Mouse (Mus musculus): ENCODE data around the gene Agbl4. TPM values are rescaled to one million over a fixed set of nuclear protein-coding genes. Genes with fewer than 3 reads are reported as not detected.

The Agbl4 gene
- polyA plus RNA-seq, 1 experiment from 2014 or later = 3.4 TPM

GRCm38 (mm10) chr4:111378071-111378470 is 980.6 kb downstream of the Agbl4 start:
- Histone ChIP-seq H3K4me3 (ENCODE audit: low read depth, low read length) (no peak overlapping the region), H3K27ac (ENCODE audit: low read depth, low read length) (no peak overlapping the region), H3K36me3 (ENCODE audit: control insufficient read depth, insufficient read depth, low read length) (no peaks in the 10 kb centered on the region), H3K4me1 (ENCODE audit: control insufficient read depth, insufficient read depth, low read length) (no peaks in the 10 kb centered on the region), H3K27me3 (ENCODE audit: control insufficient read depth, insufficient read depth, low read length) (no peaks in the 10 kb centered on the region), H3K9me3 (ENCODE audit: control insufficient read depth, low read length) (no peaks in the 10 kb centered on the region), H3K4me2 (ENCODE audit: low read depth, low read length) (no peak overlapping the region), H3K9ac (replicated peaks; ENCODE audit: low read depth, low read length) (no peak overlapping the region)
- WGBS = 91% methylated on average over 3 of the region's 3 CpGs
- ATAC-seq (ENCODE audit: low read depth) = no peak

- WGBS = 87% methylated on average over 2 of the region's 2 CpGs
- H3K9me3 ChIP-seq (ENCODE audit: control insufficient read depth, low read length) = no peaks in the 10 kb centered on the region
- H3K9ac ChIP-seq (replicated peaks; ENCODE audit: low read depth, low read length) = no peak overlapping the region
- no peak overlapping the region for H3K27ac ChIP-seq (ENCODE audit: low read depth, low read length)
- H3K4me3 ChIP-seq (ENCODE audit: low read depth, low read length) = no peak overlapping the region
- H3K36me3 ChIP-seq (ENCODE audit: control insufficient read depth, insufficient read depth, low read length) = no peaks in the 10 kb centered on the region
- no peak overlapping the region for H3K4me2 ChIP-seq (ENCODE audit: low read depth, low read length)
- ATAC-seq (ENCODE audit: low read depth) = no peak
- H3K4me1 ChIP-seq (ENCODE audit: control insufficient read depth, insufficient read depth, low read length) = no peaks in the 10 kb centered on the region
- H3K27me3 ChIP-seq (ENCODE audit: control insufficient read depth, insufficient read depth, low read length) = no peaks in the 10 kb centered on the region
Measured at GRCm38 (mm10) chr4:111383101-111383500, 985.6 kb downstream of the Agbl4 start.

- no peak for ATAC-seq (ENCODE audit: low read depth)
- Histone ChIP-seq H3K9ac (replicated peaks; ENCODE audit: low read depth, low read length) (no peak overlapping the region), H3K27me3 (ENCODE audit: control insufficient read depth, insufficient read depth, low read length) (no peaks in the 10 kb centered on the region), H3K4me1 (ENCODE audit: control insufficient read depth, insufficient read depth, low read length) (no peaks in the 10 kb centered on the region), H3K36me3 (ENCODE audit: control insufficient read depth, insufficient read depth, low read length) (no peaks in the 10 kb centered on the region), H3K27ac (ENCODE audit: low read depth, low read length) (no peak overlapping the region), H3K9me3 (ENCODE audit: control insufficient read depth, low read length) (no peaks in the 10 kb centered on the region), H3K4me2 (ENCODE audit: low read depth, low read length) (no peak overlapping the region), H3K4me3 (ENCODE audit: low read depth, low read length) (no peak overlapping the region)
Measured at GRCm38 (mm10) chr4:111390736-111391135, 993.3 kb downstream of the Agbl4 start.

- Histone ChIP-seq H3K9me3 (ENCODE audit: control insufficient read depth, low read length) (no peaks in the 10 kb centered on the region), H3K4me2 (ENCODE audit: low read depth, low read length) (no peak overlapping the region)
- no peak for ATAC-seq (ENCODE audit: low read depth)
Measured at GRCm38 (mm10) chr4:111399784-111400183, 1002.3 kb downstream of the Agbl4 start.

GRCm38 (mm10) chr4:111400676-111401075 is 1003.2 kb downstream of the Agbl4 start:
- Histone ChIP-seq H3K27me3 (ENCODE audit: control insufficient read depth, insufficient read depth, low read length) (no peaks in the 10 kb centered on the region), H3K36me3 (ENCODE audit: control insufficient read depth, insufficient read depth, low read length) (no peaks in the 10 kb centered on the region), H3K4me1 (ENCODE audit: control insufficient read depth, insufficient read depth, low read length) (no peaks in the 10 kb centered on the region), H3K4me3 (ENCODE audit: low read depth, low read length) (no peak overlapping the region), H3K9ac (replicated peaks; ENCODE audit: low read depth, low read length) (no peak overlapping the region), H3K9me3 (ENCODE audit: control insufficient read depth, low read length) (no peaks in the 10 kb centered on the region), H3K27ac (ENCODE audit: low read depth, low read length) (no peak overlapping the region), H3K4me2 (ENCODE audit: low read depth, low read length) (no peak overlapping the region)
- 29% methylated on average over 2 of the region's 2 CpGs for WGBS
- ATAC-seq (ENCODE audit: low read depth) = peak; percentile 60; the same call in 1 of the 2 replicates

More at GRCm38 (mm10) chr4:111399784-111400183, 1002.3 kb downstream of the Agbl4 start:
- Histone ChIP-seq H3K4me3 (ENCODE audit: low read depth, low read length) (no peak overlapping the region), H3K9ac (replicated peaks; ENCODE audit: low read depth, low read length) (no peak overlapping the region), H3K27ac (ENCODE audit: low read depth, low read length) (no peak overlapping the region), H3K4me1 (ENCODE audit: control insufficient read depth, insufficient read depth, low read length) (no peaks in the 10 kb centered on the region), H3K36me3 (ENCODE audit: control insufficient read depth, insufficient read depth, low read length) (no peaks in the 10 kb centered on the region), H3K27me3 (ENCODE audit: control insufficient read depth, insufficient read depth, low read length) (no peaks in the 10 kb centered on the region)

- Histone ChIP-seq H3K27ac (ENCODE audit: low read depth, low read length) (no peak overlapping the region), H3K4me1 (ENCODE audit: control insufficient read depth, insufficient read depth, low read length) (no peaks in the 10 kb centered on the region), H3K4me3 (ENCODE audit: low read depth, low read length) (no peak overlapping the region), H3K9me3 (ENCODE audit: control insufficient read depth, low read length) (no peaks in the 10 kb centered on the region), H3K27me3 (ENCODE audit: control insufficient read depth, insufficient read depth, low read length) (no peaks in the 10 kb centered on the region), H3K9ac (replicated peaks; ENCODE audit: low read depth, low read length) (no peak overlapping the region), H3K36me3 (ENCODE audit: control insufficient read depth, insufficient read depth, low read length) (no peaks in the 10 kb centered on the region), H3K4me2 (ENCODE audit: low read depth, low read length) (no peak overlapping the region)
- no peak for ATAC-seq (ENCODE audit: low read depth)
- 52% methylated on average over 1 of the region's 1 CpGs for WGBS
Measured at GRCm38 (mm10) chr4:111403243-111403642, 1005.8 kb downstream of the Agbl4 start.

GRCm38 (mm10) chr4:111410731-111411130 is 1013.3 kb downstream of the Agbl4 start:
- H3K4me1 ChIP-seq (ENCODE audit: control insufficient read depth, insufficient read depth, low read length) = peaks cover 6% of the 10 kb centered on the region
- H3K36me3 ChIP-seq (ENCODE audit: control insufficient read depth, insufficient read depth, low read length) = no peaks in the 10 kb centered on the region
- no peak overlapping the region for H3K9ac ChIP-seq (replicated peaks; ENCODE audit: low read depth, low read length)
- no peaks in the 10 kb centered on the region for H3K9me3 ChIP-seq (ENCODE audit: control insufficient read depth, low read length)
- ATAC-seq (ENCODE audit: low read depth) = no peak
- no peak overlapping the region for H3K4me3 ChIP-seq (ENCODE audit: low read depth, low read length)
- no peaks in the 10 kb centered on the region for H3K27me3 ChIP-seq (ENCODE audit: control insufficient read depth, insufficient read depth, low read length)
- WGBS = 91% methylated on average over 4 of the region's 4 CpGs
- no peak overlapping the region for H3K27ac ChIP-seq (ENCODE audit: low read depth, low read length)
- H3K4me2 ChIP-seq (ENCODE audit: low read depth, low read length) = no peak overlapping the region

- H3K27ac ChIP-seq (ENCODE audit: low read depth, low read length) = peak overlapping the region; percentile 28; the same call in 1 of the 2 replicates
- H3K4me2 ChIP-seq (ENCODE audit: low read depth, low read length) = peak overlapping the region; percentile 89
- WGBS = under 1% methylated on average over 6 of the region's 6 CpGs
- H3K9ac ChIP-seq (replicated peaks; ENCODE audit: low read depth, low read length) = peak overlapping the region; percentile 99
- peaks cover 23% of the 10 kb centered on the region for H3K4me1 ChIP-seq (ENCODE audit: control insufficient read depth, insufficient read depth, low read length)
- H3K4me3 ChIP-seq (ENCODE audit: low read depth, low read length) = peak overlapping the region; percentile 96
- peak; percentile 44; the same call in 1 of the 2 replicates for ATAC-seq (ENCODE audit: low read depth)
- no peaks in the 10 kb centered on the region for H3K36me3 ChIP-seq (ENCODE audit: control insufficient read depth, insufficient read depth, low read length)
- no peaks in the 10 kb centered on the region for H3K9me3 ChIP-seq (ENCODE audit: control insufficient read depth, low read length)
- H3K27me3 ChIP-seq (ENCODE audit: control insufficient read depth, insufficient read depth, low read length) = no peaks in the 10 kb centered on the region
Measured at GRCm38 (mm10) chr4:111414399-111414798, 1016.9 kb downstream of the Agbl4 start.

GRCm38 (mm10) chr4:111414818-111415488 is 1017.5 kb downstream of the Agbl4 start, which contains the start of gene Bend5:
TSS of gene Bend5 (plus strand) at chr4:111415006.
- Histone ChIP-seq H3K9ac (replicated peaks; ENCODE audit: low read depth, low read length) (peak within 1 kb of the TSS; percentile 99), H3K36me3 (ENCODE audit: control insufficient read depth, insufficient read depth, low read length) (no peaks in the 10 kb centered on the region), H3K9me3 (ENCODE audit: control insufficient read depth, low read length) (no peaks in the 10 kb centered on the region), H3K4me1 (ENCODE audit: control insufficient read depth, insufficient read depth, low read length) (peaks cover 24% of the 10 kb centered on the region), H3K27me3 (ENCODE audit: control insufficient read depth, insufficient read depth, low read length) (no peaks in the 10 kb centered on the region), H3K4me3 (ENCODE audit: low read depth, low read length) (peak within 1 kb of the TSS; percentile 96), H3K4me2 (ENCODE audit: low read depth, low read length) (peak within 1 kb of the TSS; percentile 89), H3K27ac (ENCODE audit: low read depth, low read length) (peak within 1 kb of the TSS; percentile 89)
- under 1% methylated on average over 55 of the region's 66 CpGs for WGBS
- ATAC-seq (ENCODE audit: low read depth) = peak; percentile 98
